Mouse (Mus musculus): Measurements from ENCODE around the gene Ablim1.

Gene Ablim1

DNA sequence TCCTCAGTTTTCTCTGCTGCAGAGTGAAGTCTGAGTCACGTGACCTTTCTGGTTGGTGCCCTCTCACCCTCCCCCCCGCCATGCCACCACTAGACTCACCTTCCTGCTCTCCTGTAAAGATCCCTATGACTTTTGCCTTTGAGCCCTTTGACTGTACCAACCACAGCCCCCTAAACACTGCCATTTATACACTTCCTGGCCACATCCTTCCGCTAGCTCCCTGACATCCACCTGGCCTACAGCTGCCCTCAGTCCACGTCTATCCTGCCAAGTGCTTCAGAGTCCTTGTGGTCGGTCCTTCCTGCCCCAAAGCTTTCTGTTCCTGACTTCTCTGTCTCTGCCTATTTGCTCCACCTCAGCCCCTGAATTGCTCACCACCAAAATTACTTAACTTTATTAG lies 29.1 kb upstream of the Ablim1 start:
- no peak for DNase-seq (ENCODE audit: low spot score)

DNA sequence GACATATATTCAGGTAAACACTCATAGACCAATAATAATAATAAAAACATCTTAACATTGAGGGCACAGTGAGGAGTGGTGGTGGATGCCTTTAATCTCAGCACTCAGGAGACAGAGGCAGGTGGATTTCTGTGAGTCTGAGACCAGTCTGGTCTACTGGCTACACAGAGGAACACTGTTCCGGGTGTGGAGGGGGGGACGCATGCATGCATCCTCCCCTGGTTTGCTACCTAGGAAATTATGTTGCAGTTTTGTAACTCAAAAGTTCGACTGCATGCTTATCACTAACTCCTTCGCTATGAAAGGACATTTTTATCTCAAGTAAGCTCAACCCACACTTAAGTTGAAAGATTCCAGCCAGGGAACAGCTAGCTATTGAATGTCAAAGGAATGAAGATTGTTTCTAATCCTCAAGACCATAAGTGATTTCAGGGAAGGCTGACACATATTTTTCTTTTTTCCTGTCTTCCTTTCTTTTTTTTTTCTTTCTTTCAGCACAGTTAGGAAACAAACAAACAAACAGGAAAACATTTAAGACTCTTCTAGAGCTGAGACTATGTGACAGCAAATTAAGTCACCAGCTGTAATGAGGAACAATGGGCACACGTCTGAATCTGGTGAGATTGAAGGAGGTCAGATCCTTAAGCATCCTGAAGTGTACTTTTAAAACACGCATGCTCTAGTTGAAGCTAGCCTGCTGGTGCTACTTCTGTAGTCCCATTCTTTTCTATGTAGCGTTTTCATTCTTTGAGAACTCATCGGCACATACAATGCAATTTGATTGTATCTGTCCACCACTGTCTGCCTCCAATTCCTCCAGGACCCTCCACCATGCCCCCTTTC lies 26.4 kb upstream of the Ablim1 start:
- no peak for DNase-seq (ENCODE audit: low spot score)

DNA sequence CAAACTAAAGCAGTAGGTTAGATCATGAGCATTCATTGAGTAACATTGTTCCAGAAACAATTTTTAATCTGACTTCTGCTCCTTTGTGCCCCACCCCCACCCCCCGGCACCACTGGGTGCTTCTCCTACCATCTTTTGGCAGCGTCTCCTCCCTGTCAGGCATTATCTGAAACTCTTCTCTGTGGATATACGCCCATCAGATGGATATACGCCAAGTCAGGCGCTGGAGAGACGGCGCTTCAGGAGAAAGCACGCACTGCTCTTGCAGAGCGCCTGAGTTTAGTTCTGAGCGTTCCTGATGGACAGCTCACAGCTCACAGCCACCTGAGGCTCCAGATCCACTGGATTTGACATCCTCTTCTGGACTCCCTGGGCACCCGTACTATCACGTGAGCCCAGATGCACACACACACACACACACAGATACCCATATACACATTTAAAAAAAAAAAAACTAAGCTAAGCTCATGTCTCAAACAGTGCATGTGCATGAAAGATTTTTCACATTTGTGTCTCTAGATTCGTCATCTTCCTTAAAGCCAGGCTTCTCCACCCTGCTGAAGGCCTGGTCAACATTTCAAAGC lies 24.7 kb upstream of the Ablim1 start:
- DNase-seq (ENCODE audit: low spot score), result no peak

DNA sequence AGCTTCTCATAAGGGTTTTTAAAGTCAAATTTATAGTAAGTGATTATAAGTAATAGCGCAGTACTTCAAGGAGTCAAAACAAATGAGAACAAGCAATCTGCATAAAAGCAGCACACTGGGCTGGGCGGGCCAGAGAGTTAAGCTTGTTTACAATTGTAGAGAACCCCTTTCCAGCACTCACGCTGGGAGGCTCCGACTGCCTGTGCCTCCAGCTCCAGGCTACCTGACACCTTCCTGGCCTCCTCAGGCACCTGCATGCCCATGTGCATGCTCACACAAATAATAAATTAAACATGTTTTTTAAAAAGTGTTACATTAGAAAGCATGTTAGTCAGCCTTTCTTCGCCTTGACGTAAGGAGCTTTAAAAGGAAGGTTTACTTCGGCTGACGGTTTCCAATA lies 20.4 kb upstream of the Ablim1 start:
- no peak for DNase-seq (ENCODE audit: low spot score)

DNA sequence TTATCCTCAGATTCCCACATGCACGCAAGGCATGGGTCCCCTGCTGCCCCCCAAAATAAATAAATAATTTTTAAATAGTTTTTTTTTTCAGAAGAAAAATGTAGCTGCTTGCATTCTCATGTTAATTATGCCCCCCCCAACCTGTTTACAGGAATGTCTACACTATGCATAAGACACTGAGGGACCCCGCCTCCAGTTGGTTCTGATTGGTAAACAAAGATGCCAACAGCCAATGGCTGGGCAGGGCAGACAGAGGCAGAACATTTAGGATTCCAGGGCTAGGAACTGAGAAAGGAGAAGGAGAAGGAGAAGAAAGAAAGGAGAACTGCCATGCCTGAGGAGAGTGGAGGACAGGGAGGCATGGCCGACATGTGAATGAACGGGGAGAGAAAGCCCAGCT lies 18.6 kb upstream of the Ablim1 start:
- no peak for DNase-seq (ENCODE audit: low spot score)

DNA sequence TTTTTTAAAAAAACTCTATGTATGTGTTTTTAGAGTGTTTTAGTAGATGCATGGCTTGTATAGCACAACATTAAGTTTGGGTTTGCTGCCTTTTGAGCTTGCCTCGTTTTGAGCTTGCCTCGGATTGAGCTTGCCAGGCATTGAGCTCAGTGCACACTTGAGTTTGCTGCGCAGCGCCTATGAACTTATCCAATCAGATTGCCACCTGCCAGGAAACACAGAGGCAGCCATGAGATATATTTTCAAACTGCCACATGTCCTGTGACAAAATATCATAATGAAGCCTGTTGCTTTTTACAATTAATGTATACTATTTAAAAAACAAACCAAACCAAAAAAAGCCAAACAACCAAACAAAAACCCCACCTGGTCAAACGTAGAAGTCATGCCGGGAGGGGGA lies 16.5 kb upstream of the Ablim1 start:
- no peak for DNase-seq (ENCODE audit: low spot score)

DNA sequence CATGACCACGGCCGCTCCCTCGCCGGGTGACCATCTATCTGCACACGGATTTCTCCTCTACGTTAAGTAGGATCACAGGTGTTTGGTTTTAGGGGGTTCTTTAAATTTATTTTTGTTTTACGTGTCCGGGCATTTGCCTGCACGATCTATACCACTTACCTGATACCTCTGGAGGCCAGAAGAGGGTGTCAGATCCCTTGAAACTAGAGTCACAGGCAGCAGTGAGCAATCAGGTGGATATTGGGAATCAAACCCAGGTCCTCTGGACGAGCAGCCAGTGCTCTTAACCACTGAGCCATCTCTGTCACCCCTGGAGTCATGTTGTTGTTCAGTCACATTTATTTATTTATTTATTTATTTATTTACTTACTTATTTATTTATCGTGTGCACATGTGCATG lies 15.6 kb upstream of the Ablim1 start:
- DNase-seq (ENCODE audit: low spot score), result no peak

DNA sequence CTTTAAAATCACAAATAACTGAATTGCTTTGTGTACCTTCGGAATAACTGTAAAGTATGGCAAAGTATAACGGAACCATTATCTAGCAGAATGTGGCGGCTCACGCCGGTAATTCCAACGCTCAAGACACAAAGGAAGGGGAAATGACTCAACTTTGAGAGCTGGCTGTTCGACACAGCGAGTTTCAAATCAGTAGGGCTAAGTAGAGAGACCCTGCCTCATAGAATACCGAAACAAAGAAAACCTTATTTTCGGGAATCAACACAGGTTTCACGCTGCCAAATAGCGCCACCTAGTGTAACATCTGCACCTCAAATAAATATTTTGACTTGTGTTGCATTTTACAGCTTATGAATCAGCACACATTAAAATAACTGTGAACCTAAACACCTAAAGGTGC lies 14.1 kb upstream of the Ablim1 start:
- DNase-seq (ENCODE audit: low spot score), result peak; percentile 41

DNA sequence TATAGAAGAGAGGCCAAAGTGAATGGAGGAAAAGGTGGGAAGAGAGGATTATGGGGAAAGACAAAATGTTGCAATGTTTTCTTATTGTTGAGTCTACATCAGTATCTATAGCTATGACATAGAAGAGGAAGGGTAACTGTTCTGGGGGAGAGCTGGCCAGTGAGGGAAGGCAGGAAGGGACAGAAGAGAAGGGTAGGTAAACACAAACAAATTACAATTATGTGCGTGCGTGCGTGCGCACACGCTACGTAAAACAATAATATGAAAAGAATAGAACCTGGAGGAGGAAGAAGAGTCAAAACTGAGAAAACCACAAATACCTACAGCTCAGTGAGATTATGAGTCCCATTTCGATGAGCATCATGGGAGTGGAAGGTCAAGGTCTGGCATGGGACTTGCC lies 13.6 kb upstream of the Ablim1 start:
- no peak for DNase-seq (ENCODE audit: low spot score)

DNA sequence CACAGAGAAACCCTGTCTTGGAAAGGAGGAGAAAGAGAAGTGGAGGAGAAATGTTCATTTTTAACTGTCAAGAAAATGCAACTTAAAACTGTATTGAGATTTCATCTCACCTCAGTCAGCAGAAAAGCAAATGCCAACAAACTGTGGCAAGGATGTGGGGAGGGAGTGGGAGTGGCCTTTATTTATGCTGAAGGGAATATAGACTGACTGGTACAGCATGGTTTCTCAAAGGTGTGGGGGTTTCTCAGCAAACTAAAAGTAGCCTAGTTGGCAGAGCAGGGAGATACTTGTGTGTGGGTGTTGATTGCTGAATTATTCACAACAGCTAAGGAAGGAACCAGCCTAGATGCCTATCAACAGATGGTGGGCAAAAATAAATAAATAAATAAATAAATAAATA lies 13.0 kb upstream of the Ablim1 start:
- no peak for DNase-seq (ENCODE audit: low spot score)

DNA sequence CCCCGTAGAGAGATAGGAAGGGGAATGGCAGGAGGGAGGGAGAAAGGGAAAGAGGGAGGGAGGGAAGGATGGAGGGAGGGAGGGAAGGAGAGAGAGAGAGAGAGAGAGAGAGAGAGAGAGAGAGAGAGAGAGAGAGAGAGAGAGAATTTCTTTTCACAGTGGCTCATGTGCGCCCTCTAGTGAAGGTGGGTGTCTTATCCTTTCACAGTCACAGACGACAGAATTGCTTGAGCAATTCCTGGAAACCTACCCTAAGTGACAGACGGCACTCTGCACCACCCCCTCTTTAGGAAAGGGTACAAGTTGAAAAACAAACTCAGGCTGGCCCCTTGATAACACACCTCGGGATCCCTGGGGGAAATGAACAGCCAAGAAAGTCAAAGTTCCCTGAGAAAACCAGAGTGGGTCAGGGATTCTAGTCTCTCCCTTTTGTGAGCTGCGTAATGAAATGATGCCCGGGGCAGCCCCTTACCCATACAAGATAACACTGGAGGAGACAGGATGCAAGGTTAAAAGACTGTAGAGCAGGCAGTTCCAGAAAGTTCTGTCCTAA lies 11.1 kb upstream of the Ablim1 start:
- DNase-seq (ENCODE audit: low spot score), result peak; percentile 32

DNA sequence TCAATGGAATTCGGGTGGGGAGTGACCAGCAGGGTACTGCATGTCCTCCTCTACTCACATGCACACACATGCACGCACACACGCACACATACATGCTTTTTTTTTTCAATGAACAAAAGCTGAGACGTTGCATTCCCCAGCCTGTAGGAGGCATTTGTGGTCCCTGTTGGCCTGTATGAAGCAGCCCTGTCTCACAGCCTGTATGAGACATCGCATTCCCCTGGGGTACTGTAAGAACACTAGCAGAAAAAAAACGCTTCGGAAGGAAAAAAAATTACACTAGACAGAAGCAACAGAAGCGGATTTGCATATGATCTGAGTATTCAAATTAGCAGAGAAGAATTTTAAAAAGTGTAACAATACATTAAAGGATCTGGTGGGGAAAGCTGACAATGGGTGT lies 8.4 kb upstream of the Ablim1 start:
- no peak for DNase-seq (ENCODE audit: low spot score)

DNA sequence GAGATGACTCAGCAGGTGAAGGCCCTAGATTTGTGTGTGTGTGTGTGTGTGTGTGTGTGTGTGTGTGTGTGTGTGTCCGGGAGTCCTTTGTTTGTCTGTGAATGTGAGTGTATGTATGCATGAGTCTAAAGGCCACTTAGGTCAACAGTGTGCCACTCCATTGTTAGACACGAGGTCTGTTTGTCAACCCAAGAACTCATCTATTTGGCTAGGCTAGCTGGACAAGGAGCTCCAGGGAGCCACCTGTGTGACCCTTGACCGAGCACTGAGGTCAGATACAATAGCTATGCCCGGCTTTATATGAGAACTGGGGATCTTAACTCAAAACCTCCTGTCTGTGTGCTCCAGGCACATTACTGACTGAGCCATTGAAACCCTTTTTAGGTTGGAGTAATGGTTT lies 7.8 kb upstream of the Ablim1 start:
- DNase-seq (ENCODE audit: low spot score), result no peak

DNA sequence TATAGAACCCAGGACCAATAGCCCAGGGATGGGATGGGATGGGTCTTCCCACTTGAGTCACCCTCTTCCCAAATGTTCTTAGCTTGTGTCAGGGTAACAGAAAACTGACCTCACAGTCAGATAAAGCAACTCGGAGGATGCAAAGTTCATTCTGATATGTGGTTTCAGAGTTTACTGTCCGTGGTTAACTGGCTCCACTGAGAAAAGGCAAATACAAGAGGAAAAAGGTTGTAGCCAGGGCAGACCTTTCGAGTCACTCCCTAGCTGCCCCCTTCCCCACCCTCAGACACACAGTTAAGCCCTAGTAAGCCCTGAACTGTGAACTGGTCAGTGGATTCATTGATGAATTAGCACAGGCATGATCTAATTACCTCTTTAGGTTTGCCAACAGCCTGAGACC lies 7.1 kb upstream of the Ablim1 start:
- no peak for DNase-seq (ENCODE audit: low spot score)

DNA sequence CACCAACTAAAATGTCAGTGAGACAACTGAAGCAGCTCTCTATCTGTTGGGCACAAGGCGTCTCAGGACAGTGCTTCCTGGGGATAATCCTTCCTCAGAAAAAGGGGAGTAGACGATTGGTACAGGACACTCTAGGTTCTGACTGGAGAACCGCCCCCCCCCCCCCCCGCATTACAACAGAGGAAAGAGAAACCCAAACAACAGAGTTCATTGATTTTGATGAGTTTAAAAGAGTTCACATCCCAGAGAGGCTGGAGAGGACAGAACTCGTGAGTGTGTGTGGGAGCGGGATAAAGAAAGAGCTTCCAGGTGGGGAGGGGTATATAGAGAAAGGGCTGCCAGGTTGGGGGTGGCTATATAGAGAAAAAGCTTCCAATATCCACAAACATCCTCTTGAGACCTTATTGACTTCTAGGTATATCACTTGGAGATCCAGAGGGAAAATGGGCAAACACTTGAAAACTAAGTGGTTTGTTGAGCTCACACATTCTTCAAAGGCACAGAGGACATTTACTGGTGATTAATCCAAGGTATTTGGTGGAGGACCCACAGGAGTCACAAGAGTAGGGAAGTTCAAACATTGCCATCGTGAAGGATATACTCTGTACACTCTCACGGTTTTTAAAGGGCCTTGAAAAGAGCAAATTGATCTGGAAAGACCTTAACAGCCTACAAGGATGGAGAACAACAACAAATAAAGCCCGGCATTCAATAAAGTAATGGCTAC lies 6.1 kb upstream of the Ablim1 start:
- no peak for DNase-seq (ENCODE audit: low spot score)

DNA sequence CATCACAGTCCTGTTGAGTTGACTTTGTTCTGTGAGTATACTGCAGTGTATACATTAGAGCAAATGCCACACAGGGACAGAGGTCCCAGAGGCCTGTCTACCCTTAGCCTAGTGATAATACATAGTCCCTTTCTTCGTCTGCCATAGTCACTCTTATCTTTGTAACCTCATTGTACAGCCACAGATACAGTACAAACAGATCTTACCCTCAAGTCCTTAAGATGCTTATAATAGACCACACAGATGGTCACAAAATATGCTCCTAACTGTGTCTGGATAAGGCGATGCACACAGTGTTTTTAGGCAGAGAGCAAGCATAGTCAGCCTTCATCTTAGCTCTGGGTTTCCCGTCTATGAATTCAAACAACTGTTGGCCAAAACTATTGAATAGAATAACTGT lies 1.9 kb upstream of the Ablim1 start:
- no peak for DNase-seq (ENCODE audit: low spot score)

DNA sequence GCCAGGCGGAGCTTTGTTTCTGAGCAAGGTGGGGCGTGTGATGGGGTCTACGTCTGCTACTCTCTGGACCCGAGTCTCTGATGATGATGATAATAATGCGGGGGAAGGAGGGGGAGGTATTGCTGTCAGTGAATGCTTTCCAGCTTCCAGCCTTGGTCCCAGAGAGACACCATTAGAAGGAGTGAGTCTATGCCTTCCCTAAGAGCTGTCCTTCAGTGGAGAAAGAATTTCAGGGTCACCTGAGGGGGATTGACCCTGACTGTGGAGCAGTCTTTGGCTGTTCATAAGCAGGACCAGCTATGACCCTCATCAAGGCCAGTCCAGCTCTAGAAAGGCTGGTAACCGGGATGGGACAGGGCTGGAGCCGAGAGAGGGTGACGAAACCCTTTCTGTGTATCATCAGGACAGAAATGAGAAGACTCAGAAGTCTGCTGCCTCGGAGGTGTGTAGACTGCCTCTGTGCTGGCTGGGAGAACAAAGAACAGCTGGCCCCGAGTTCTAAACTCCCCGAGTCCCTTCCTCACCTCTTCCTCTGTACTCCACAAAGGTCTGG lies 370 bp upstream of the Ablim1 start:
- DNase-seq (ENCODE audit: low spot score), result no peak

DNA sequence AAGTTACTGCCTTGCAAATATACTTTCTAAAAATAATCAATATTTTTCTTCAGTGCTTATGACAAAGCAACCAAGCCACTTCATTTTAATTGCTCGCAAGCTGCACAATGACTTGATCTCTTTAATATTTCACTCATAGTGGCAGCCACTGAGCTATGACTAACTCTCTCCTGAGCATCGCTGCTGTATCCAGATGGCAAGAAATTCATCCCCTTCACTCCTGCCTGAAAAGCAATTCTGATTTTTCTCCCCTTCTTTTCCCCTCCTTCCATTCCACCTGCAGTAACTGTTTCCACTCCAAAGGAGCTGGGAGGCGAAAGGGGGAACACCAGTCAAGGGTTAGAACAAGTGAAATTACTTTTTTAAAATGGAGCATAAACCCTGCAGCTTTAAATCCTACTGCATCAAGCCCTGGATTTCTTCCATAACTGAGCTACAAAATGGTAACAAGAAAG lies 801 bp downstream of the Ablim1 start:
- DNase-seq (ENCODE audit: low spot score), result no peak

DNA sequence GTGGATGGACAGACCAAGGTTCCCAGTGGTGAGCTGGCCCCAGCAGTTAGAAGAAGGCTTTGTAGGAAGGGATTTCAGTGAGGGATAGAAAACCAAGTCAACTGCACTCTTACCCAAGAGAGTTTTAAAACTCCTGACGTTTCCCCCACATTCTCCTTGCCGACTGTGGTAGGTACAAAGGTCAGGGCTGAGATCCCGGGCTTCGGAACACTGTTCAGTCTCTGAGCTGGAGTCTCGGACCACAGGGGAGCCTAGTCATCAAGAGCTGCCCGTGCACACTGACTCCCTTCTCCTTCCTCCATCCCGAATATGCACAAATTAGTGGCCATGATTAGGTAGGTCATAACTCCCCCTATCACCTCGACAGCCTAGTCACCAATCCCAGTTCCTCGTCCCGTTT lies 1.5 kb downstream of the Ablim1 start:
- no peak for DNase-seq (ENCODE audit: low spot score)

DNA sequence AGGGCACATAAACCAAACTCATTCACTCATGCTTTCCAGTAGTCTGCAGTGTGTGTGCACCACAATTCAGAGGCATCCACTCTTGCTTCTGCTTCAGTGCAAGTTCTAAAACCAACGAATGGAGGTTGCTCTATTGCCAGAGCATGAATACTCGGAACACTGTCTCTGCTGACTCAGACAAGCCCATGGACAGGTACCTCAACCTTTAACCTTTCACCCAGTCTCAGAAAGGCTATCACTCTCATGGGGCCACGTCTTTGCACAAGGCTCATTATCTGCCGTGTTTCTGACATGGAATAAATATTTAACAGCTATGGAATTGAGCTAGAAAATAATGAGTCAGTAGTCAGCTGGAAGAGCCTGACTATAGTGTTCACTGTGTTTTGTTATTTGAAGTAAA lies 4.7 kb downstream of the Ablim1 start:
- DNase-seq (ENCODE audit: low spot score), result no peak

DNA sequence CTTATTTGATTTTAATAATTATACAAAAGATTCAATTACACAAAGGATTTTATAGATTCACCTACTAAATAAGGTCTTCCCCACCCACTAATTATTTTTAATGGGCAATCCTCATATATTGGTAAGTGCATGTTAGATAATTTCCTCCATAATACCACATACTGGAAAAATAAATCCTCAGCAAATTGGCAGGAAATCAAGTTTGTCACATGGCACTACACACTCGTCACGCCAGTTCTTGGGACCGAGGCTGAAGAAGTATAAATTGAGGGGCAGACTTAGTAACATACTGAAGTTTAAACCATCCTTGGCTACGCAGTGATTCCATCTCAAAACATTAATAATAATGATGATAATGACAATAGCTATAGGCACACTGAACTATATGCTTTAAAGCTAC lies 8.1 kb downstream of the Ablim1 start:
- no peak for DNase-seq (ENCODE audit: low spot score)

DNA sequence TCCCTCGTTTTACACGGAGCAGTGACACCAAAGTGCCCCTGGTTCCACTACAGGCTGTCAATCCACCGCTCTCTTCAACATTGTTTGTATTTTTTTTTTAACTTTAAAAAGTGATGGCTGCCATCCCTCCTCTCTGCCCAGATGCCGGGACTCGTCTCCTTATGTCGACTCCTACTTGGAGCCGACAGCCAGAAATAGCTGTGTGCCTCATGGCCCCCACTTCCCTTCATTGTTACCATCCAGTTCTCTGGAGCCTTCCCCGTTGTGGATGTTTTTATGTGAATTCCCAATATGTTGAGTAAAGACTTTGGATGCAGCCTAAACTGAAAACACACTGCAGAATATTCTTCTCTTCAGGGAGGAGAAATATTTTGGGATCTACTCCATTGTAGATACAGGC lies 8.7 kb downstream of the Ablim1 start:
- no peak for DNase-seq (ENCODE audit: low spot score)

DNA sequence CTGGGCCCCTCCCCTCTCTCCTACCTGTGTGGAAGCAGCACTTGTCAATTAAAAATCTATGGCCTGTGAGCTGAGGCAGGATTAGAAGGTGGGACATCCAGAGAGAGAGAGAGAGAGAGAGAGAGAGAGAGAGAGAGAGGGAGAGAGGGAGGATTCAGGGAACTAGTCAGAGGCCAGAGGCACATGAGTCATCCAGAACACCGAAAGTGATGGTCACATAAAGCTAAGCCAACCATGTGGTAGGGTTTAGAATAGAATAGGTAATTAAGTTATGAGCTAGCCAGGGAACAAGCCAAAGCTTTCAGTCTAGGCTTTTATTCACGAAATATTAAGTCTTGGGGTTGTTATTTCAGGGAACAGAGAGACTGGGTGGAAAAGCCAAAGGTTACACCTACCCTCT lies 10.1 kb downstream of the Ablim1 start:
- DNase-seq (ENCODE audit: low spot score), result no peak
